Mouse (Mus musculus) layer of hippocampus, adult 8-10 months (tissue): ENCODE measurements around the gene Syn2. TPM values are rescaled to one million over a fixed set of nuclear protein-coding genes. Genes with fewer than 3 reads are reported as not detected.
"Not testable (repeated sequence)": the region's sequence is repeated elsewhere in the genome, so short reads cannot be mapped to it uniquely, and the experiment has no call there.

ENCODE experiments used
- DNase-seq, 2 experiments: peaks; one replicate each; pipeline ENCODE4 v3.0.0; 2022; ENCODE audit warnings: low spot score in 2 of 2
- total RNA-seq, 4 experiments: library from RNA; stranded (reverse); gene quantifications; 2 replicates each; pipeline ENCODE4 v1.2.4; 2022

The Syn2 gene
- total RNA-seq, 4 experiments from 2014 or later, result 513 to 623 (median 572) TPM

DNA sequence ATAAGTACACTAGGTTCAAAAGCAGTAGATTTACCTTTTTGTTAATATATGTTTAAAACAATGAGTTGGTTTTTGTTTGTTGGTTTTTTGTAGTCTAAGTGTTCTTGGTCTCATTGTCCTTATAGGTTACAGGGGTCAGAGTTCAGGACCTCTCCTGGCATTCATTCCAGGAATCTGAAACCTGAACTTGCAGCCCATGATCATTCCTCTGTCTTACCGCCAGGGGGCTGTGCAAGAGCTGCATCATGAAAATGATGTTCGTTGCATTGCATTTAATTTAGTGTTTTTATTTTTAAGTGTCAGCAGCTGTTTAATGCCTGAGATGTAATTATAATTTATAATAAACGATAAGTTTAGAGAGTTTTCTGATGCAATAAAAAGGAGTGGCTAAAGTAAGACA, 40.1 kb downstream of the Syn2 start:
- DNase-seq, result no peak

GRCm38 (mm10) chr6:115178826-115179225, 44.1 kb downstream of the Syn2 start:
- no peak for DNase-seq

- DNase-seq, result no peak
Observed at GRCm38 (mm10) chr6:115181094-115181493, 46.4 kb downstream of the Syn2 start.

DNA sequence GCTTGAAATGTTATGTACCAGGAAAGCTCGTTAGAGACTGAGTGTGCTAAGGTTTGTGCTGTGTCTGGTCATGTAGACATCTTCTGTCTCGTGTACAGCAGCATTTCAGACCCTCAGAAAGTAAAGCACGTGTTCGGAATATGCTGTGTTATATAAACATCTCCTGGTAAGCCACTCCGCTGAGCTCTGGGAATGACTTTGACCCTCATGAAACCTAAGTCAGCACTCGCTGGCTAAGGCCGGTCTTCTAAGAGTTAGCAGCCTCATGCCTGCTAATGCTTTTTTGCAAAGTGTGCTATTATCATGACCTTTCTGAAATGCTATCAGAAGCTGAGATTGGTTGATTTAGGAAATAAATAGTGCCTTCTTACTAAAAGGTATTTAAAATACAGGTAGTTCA, 56.4 kb downstream of the Syn2 start:
- DNase-seq, result no peak

- DNase-seq, result no peak
Observed at GRCm38 (mm10) chr6:115200753-115201152, 66.1 kb downstream of the Syn2 start.

DNA sequence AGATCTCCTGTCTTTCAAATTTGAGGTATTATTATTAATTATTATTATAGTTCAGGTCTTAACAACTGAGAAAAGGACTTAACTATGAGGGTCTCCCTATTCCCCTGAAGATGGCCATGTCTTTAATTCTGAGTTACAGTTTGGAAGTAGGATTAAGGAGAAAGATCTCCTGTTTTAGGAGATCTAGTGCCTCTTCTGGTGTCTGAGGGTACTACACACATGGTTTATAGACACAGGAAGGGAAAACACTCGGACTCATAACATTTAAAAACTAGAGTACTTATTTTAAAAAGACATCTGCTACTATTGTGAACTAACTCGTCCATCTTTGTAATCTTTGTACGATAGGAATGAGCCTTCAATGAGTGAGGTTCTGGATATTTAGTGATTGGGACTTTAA, 68.3 kb downstream of the Syn2 start:
- no peak for DNase-seq

DNA sequence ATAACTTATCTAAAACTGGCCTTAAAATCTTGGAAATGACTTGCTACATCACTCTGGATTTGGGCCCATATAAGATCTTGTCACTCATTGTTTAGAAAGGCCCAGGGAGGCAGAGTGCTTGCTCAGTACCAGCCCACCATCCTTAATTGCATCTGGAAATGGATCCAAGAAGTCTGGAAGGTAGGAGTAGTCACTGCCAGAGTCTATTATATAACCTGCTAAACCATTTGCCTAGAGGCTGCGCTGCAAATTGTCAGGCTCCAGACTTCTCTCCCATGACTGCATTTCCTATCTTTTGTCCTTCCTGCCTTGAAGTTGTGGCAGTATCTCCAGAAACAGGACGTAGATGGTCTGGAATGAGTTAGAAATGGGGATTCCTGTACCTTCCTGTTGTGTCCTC, 75.5 kb downstream of the Syn2 start:
- DNase-seq, result no peak

- DNase-seq, result no peak
Observed at GRCm38 (mm10) chr6:115210820-115211219, 76.1 kb downstream of the Syn2 start.

- DNase-seq, result no peak
Observed at GRCm38 (mm10) chr6:115212132-115212903, 77.6 kb downstream of the Syn2 start.

DNA sequence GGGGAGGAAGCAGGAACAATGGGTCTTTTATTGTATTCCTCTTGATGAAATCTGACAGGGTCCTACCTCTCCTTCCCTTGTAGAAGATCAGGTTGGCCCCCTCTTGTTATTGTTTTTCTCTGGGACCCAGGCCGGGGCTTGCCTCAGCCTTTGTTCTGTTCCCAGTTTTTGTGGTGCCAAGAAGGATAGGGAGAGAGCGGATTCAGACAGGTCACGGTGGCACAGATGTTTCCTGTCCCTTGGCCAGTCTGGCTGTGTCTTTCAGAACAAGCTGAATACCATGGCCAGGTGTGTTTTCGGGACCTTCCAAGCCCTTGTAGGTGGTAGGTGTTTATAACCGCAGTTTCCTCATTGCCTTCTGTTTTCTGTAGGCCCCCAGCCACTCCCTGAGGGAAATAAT, 78.4 kb downstream of the Syn2 start:
- no peak for DNase-seq

GRCm38 (mm10) chr6:115221215-115221641, 86.5 kb downstream of the Syn2 start:
- peak; percentile 60 for DNase-seq

GRCm38 (mm10) chr6:115225519-115225918, 90.8 kb downstream of the Syn2 start:
- peak; percentile 77 to 84 for DNase-seq

DNA sequence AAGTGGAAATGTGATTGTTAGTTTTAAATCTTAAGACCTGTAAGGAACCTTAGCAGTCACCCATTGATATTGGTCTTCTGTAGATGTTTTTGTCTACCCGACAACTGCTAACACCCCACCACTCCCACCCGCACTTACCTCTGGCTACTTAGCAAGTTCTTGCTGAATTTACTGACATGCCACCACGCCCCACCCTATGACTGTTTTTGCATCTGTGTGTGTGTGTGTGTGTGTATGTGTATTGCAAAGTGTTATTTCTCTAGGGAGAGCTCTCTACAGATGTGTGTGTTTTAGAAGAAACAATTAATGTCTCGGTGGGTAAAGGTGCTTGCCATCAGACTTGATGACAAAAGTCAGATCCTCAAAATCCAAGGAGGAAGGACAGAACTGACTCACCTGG, 92.3 kb downstream of the Syn2 start, which contains the start of gene Gm17482:
Gm17482 (plus strand) TSS at position 301 of the 400 bp plus-strand sequence.
- no peak for DNase-seq

GRCm38 (mm10) chr6:115227529-115227928, 92.8 kb downstream of the Syn2 start:
- peak; percentile 66 to 86 for DNase-seq

GRCm38 (mm10) chr6:115230557-115230956, 95.9 kb downstream of the Syn2 start:
- DNase-seq, result no peak

- DNase-seq, result no peak
Observed at GRCm38 (mm10) chr6:115231836-115232235, 97.1 kb downstream of the Syn2 start.

- DNase-seq, result no peak
Observed at GRCm38 (mm10) chr6:115232562-115232961, 97.9 kb downstream of the Syn2 start.

DNA sequence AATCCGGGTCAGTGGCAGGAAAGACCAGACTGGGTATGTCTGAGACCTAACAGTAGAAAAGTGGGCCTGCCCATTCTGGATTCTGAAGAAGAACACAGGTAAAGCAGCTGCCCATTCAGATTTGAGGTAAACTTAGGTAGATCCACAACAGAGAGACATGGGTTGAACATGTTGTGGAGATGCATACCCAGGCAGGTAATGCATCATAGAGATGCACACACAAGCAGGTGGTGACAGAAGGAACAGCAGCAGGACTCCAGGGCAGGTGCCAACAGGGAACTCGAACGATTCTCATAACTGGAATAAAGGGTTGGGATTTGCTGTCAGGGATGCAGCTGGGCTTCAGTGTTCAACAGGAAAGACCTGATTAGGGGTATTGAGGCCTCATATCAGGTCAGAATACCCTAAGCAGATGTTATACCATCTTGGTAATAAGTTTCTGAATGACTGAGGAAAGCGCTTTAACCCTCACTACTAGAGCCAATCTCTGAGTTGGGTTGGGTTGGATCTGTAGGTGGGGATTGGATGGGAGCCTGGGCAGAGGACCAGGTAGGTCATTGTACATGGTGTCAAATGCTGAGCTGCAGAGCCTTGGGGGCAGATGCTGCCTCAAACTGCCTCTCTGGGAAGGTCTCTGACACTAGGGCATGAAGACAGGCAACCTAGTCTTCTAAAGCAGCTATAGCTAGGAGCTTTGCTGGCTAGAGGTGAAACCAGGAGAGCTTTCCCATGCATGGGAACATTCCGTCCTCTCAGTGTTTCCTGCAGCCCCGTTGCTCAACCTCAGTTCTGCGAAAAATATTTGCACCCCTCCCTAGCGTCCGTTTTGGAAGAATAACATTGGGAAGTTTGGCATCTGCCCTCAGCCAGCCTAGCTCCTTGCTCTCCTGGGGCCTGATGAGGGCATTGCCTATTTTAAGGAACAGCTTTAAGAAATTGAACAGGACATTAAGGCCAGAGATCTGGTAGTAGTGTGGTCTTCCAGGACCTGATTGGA, 103.6 kb downstream of the Syn2 start:
- DNase-seq, result no peak

GRCm38 (mm10) chr6:115239335-115239734, 104.6 kb downstream of the Syn2 start:
- no peak for DNase-seq

GRCm38 (mm10) chr6:115240431-115240830, 105.7 kb downstream of the Syn2 start:
- not testable (repeated sequence) for DNase-seq

GRCm38 (mm10) chr6:115241131-115241699, 106.5 kb downstream of the Syn2 start:
- no peak for DNase-seq

DNA sequence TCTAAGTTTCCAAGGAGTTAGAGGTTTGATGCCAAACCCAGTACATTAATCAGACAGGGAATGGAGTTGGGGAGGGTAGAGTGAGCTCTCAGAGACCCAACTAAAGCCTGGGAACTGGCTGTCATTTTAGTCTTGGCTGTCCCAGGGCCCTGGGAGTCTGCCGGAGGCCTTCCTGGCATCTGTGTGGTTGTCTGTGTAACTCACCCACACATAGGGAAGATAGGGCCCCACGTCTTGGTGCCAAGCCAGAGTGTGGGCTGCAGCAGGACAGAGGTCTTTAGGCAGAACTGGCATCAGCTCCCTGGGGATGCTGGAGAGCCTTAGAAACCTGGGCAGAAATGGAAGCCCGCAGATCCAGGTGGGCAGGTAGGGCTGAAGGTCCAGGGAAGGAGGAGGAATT, 107.2 kb downstream of the Syn2 start:
- DNase-seq, result no peak
